Mouse (Mus musculus) liver, embryonic 14.5 days (tissue): Measurements from ENCODE around the gene Tubb1. TPM values are rescaled to one million over a fixed set of nuclear protein-coding genes. Genes with fewer than 3 reads are reported as not detected.

Source experiments
- ATAC-seq: fragments of 200-750 bp; cut with Nextera tagmentation; 2 replicates; pipeline ENCODE4 v1.8.0; 2017; ENCODE audit warnings: moderate number of reproducible peaks, mild to moderate bottlenecking, moderate library complexity; ENCODE audit not compliant: insufficient read depth
- DNase-seq, 3 experiments: peaks; one replicate each; pipeline ENCODE4 v3.0.0-alpha.2; 2012 to 2013; ENCODE audit warnings: low read depth in 3 of 3, low spot score in 3 of 3
- H3K27ac ChIP-seq: fragments of 300-500 bp; sonication (generic); 2 replicates; pipeline ENCODE4 v1.5.1; 2014; ENCODE audit warnings: moderate library complexity, mild to moderate bottlenecking, control low read depth, inconsistent platforms
- H3K27me3 ChIP-seq: fragments of 300-500 bp; sonication (generic); 2 replicates; pipeline ENCODE4 v1.6.1; 2014; ENCODE audit warnings: mild to moderate bottlenecking, low read length, moderate library complexity; ENCODE audit not compliant: control insufficient read depth, insufficient read depth
- H3K36me3 ChIP-seq: fragments of 300-500 bp; sonication (generic); replicated peaks from 2 replicates; pipeline ENCODE4 v1.6.1; 2014; ENCODE audit warnings: low read depth; ENCODE audit not compliant: control insufficient read depth, insufficient read depth
- H3K4me1 ChIP-seq, 2 experiments: fragments of 200-500 bp in 1 of 2; fragments of 300-500 bp in 1 of 2; sonication (generic) in 1 of 2; replicated peaks; 2 replicates each; pipeline ENCODE4 v1.6.1; 2012 to 2014; ENCODE audit warnings: antibody characterized with exemption in 1 of 2, inconsistent platforms in 1 of 2, low read length in 1 of 2; ENCODE audit not compliant: control insufficient read depth in 2 of 2, insufficient read depth in 2 of 2
- H3K4me2 ChIP-seq: fragments of 300-500 bp; sonication (generic); 2 replicates; pipeline ENCODE4 v1.6.1; 2014; ENCODE audit warnings: low read depth, mild to moderate bottlenecking, control low read depth, moderate library complexity
- H3K4me3 ChIP-seq, 2 experiments: fragments of 200-500 bp in 1 of 2; fragments of 300-500 bp in 1 of 2; sonication (generic) in 1 of 2; 2 replicates each; pipeline ENCODE4 v1.5.1; 2012 to 2014; ENCODE audit warnings: low read depth in 2 of 2, low read length in 2 of 2, mild to moderate bottlenecking in 2 of 2, control low read depth in 1 of 2, inconsistent platforms in 1 of 2, moderate library complexity in 1 of 2; ENCODE audit not compliant: insufficient read depth in 1 of 2
- H3K9ac ChIP-seq: fragments of 300-500 bp; sonication (generic); replicated peaks from 2 replicates; pipeline ENCODE4 v1.6.1; 2014; ENCODE audit warnings: mild to moderate bottlenecking, control low read depth, moderate library complexity
- H3K9me3 ChIP-seq: fragments of 300-500 bp; sonication (generic); 2 replicates; pipeline ENCODE4 v1.6.1; 2016; ENCODE audit warnings: low read length, mixed read lengths; ENCODE audit not compliant: control insufficient read depth
- CTCF ChIP-seq: IDR thresholded peaks from 2 replicates; pipeline ENCODE4 v1.5.1; 2016; ENCODE audit warnings: antibody characterized with exemption, low read depth, control low read depth
- EP300 ChIP-seq: IDR thresholded peaks from 2 replicates; pipeline ENCODE4 v1.6.1; 2016; ENCODE audit warnings: antibody characterized with exemption, low read depth
- WGBS: fragments of 180-500 bp; shearing (Covaris S2); extraction: QIAGEN DNeasy Blood & Tissue Kit; methylation state at CpG from one replicate; pipeline ENCODE4 v1.1.7; 2014; ENCODE audit not compliant: insufficient replicate concordance; 5-methylcytosine and 5-hydroxymethylcytosine counted together
- polyA plus RNA-seq, 2 experiments: library from polyadenylated mRNA; depleted of rRNA in 1 of 2; stranded (reverse) in 1 of 2; unstranded in 1 of 2; fragments of >200 nt; fragmentation: Nextera tagmentation in 1 of 2; extraction: Ambion mirVana in 1 of 2; gene quantifications; 2 replicates each; pipeline versions ENCODE4 v1.2.1 to v1.2.3; 2012 to 2014

The Tubb1 gene
- polyA plus RNA-seq, 2 experiments, result 24.3 to 24.9 TPM

DNA sequence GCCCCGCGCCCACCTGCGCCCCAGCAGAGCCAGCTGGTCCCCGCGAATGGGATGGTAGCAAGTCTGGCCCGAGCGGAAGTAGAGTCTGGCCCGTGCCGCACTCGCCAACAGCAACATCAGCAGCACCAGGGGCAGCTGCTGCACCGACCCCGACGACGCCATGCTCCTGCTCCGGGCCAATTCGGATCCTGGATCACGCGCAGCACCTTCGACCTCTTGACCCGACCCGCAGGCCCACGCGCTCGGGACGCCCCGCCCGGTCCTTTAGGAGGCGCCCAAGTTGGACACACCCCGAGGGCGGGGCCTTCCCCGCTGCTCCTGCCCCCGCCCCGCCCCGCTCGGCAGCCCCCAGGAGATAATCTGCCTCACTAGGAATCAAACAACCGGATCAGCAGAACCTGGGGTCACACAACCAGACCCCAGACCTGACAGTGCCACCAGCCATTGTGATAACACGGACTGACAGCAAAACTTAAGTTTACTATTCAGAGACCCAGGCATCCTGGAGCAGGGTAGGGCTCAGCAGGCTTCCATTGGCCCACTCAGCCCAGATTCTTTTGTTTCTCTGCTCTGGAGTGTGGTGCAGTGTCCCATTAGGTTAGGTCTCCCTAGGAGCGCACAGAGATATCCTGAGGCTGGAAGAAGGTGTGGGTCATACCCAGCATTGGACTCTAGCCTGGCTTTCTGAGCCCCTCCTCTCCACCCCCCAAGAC, 11.6 kb upstream of the Tubb1 start, which contains the start of gene Ctsz:
Gene Ctsz, minus strand, starts transcription at position 303 of the 713 bp plus-strand sequence.
- WGBS, result 1% methylated on average over 38 of the region's 38 CpGs
- TF ChIP-seq CTCF, result no peak
- no peak for TF ChIP-seq EP300

DNA sequence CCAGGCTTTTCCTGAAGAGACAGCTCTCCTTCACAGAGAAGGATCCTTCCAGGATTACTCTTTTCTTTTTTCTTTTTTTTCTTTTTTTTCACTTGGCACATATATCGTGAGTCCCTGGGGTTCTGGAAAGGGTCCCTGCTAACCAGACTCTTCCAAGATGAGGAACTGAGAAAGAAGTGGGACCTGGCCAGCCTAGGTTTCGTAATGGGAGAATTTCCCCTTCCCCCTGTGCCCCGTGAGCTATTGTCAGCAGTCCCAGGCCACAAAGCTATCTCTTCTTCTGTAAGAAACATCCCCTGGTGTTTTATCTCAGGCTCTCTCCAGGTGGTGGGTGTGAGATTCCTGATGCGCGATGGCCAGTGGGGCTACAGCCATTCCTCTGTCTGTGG, 11.1 kb upstream of the Tubb1 start:
- no peaks in the 10 kb centered on the region for H3K9me3 ChIP-seq
- H3K36me3 ChIP-seq, result no peaks in the 10 kb centered on the region; the same call in 1 of the 2 replicates
- no peak overlapping the region for H3K4me3 ChIP-seq
- ATAC-seq (no peak), DNase-seq (no peak)
- H3K27ac ChIP-seq, result no peak overlapping the region
- H3K4me1 ChIP-seq, result peaks cover 14 to 34% of the 10 kb centered on the region in 2 experiments
- H3K4me2 ChIP-seq, result peak overlapping the region; percentile 98
- no peak overlapping the region for H3K9ac ChIP-seq
- TF ChIP-seq EP300 (no peak), CTCF (no peak)
- 18% methylated on average over 5 of the region's 5 CpGs for WGBS
- H3K27me3 ChIP-seq, result no peaks in the 10 kb centered on the region

More for the DNA sequence above, 11.6 kb upstream of the Tubb1 start, which contains the start of gene Ctsz:
- peaks cover 14 to 34% of the 10 kb centered on the region in 2 experiments for H3K4me1 ChIP-seq
- no peaks in the 10 kb centered on the region; the same call in 1 of the 2 replicates for H3K36me3 ChIP-seq
- no peaks in the 10 kb centered on the region for H3K9me3 ChIP-seq
- H3K4me2 ChIP-seq, result peak within 1 kb of the TSS; percentile 98
- peak; percentile 86 for ATAC-seq
- H3K27ac ChIP-seq, result no peak within 1 kb of the TSS
- H3K9ac ChIP-seq, result peak within 1 kb of the TSS; percentile 71
- no peaks in the 10 kb centered on the region for H3K27me3 ChIP-seq
- DNase-seq, result peak; percentile 55 to 63 (median 58)
- H3K4me3 ChIP-seq, result peak within 1 kb of the TSS; percentile 71 to 72

DNA sequence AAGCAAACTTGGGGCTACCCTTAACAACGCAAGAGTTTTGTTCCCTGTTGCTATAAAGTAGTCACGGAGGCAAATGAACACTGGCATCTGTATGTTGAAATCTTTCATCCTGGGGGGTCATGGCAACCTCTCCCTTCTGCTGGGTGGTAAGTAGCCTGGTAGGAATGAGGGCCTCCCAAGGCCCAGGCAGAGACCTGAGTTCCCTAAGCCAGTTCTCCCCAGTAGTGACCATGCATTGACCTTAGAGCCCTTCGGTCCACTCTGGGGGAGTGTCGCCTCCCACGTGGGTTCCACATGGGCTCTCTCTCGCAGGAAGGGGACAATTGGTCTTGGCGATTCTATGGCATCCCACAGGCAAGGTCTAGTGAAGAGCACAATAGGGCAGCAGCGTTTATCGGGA, 10.5 kb upstream of the Tubb1 start:
- Histone ChIP-seq H3K9ac (no peak overlapping the region), H3K27ac (no peak overlapping the region), H3K4me3 (no peak overlapping the region), H3K4me2 (no peak overlapping the region), H3K4me1 (peaks cover 14 to 34% of the 10 kb centered on the region in 2 experiments), H3K9me3 (no peaks in the 10 kb centered on the region), H3K36me3 (no peaks in the 10 kb centered on the region; the same call in 1 of the 2 replicates), H3K27me3 (no peaks in the 10 kb centered on the region)
- DNase-seq, result no peak
- no peak for ATAC-seq
- WGBS, result 74% methylated on average over 9 of the region's 9 CpGs
- TF ChIP-seq CTCF, result no peak
- TF ChIP-seq EP300, result no peak

DNA sequence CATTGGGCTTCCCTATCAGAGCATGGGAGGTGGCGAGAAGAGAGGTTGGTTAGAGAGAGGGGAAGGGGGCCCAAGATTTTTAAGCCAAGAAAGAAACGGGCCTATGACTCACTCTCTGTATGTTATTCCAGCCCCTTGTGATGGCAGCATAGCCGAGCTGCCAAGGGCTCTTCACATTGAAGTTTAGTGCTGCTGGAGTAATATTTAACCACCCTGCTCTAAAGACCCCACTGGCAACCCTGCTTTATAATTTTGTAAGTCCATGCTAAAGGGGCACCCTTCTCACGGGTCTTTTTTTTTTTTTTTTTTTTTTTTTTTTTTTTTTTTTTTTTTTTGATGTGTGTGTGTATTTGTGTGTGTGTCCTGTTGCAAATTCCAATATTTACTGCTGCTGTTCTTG, 8.6 kb upstream of the Tubb1 start:
- H3K4me3 ChIP-seq, result no peak overlapping the region
- H3K4me1 ChIP-seq, result peaks cover 14 to 31% of the 10 kb centered on the region in 2 experiments
- H3K4me2 ChIP-seq, result no peak overlapping the region
- DNase-seq (no peak), ATAC-seq (no peak)
- no peaks in the 10 kb centered on the region for H3K27me3 ChIP-seq
- H3K9ac ChIP-seq, result no peak overlapping the region
- no peaks in the 10 kb centered on the region for H3K36me3 ChIP-seq
- no peak overlapping the region for H3K27ac ChIP-seq
- WGBS, result 58% methylated on average over 4 of the region's 4 CpGs
- H3K9me3 ChIP-seq, result no peaks in the 10 kb centered on the region
- TF ChIP-seq EP300 (no peak), CTCF (no peak)

DNA sequence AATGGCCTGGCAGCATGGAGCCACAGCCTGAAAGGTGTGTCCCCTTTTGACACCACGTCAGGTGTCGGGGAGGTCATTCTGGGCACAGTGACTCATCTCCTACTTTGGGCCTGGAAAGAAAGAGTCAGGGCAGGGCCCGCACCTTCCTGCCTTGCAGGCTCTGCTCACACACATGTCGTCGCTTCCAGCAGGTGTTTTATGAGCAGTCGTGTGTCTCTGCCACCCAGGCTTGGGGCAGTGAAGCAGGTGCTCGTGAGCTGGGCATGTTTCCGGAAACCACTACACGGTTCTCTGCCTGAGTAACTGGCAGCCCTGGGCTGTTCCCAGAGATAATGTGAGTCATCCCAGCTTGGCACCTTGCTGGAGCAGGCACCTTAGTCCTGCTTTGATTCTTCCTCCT, 8.0 kb upstream of the Tubb1 start:
- H3K4me2 ChIP-seq, result no peak overlapping the region
- TF ChIP-seq EP300 (no peak), CTCF (no peak)
- H3K9me3 ChIP-seq, result no peaks in the 10 kb centered on the region
- WGBS, result 79% methylated on average over 9 of the region's 9 CpGs
- H3K36me3 ChIP-seq, result no peaks in the 10 kb centered on the region
- no peak overlapping the region for H3K27ac ChIP-seq
- ATAC-seq (no peak), DNase-seq (no peak)
- H3K4me3 ChIP-seq, result no peak overlapping the region
- H3K4me1 ChIP-seq, result peaks cover 14 to 26% of the 10 kb centered on the region in 2 experiments
- H3K27me3 ChIP-seq, result no peaks in the 10 kb centered on the region
- no peak overlapping the region for H3K9ac ChIP-seq
